Mouse (Mus musculus) heart, embryonic 14.5 days (tissue): Measurements from ENCODE around the gene Fgfr3. TPM values are rescaled to one million over a fixed set of nuclear protein-coding genes. Genes with fewer than 3 reads are reported as not detected.
A peak's percentile ranks its signal among the peaks of the same experiment; 100 is the strongest.

ENCODE experiments used
- ATAC-seq: fragments of 200-750 bp; cut with Nextera tagmentation; 2 replicates; pipeline ENCODE4 v1.8.0; 2017; ENCODE audit warnings: low read depth, moderate TSS enrichment; ENCODE audit not compliant: insufficient number of reproducible peaks, insufficient read depth, low FRiP score
- H3K27ac ChIP-seq, 2 experiments: fragments of 200-500 bp in 1 of 2; fragments of 300-500 bp in 1 of 2; sonication (generic) in 1 of 2; replicated peaks in 1 of 2; 2 replicates each; pipeline ENCODE4 v1.5.1; 2012 to 2014; ENCODE audit warnings: low read depth in 2 of 2, low read length in 2 of 2, control low read depth in 1 of 2, mild to moderate bottlenecking in 1 of 2, mixed read lengths in 1 of 2; ENCODE audit not compliant: control insufficient read depth in 1 of 2, insufficient read depth in 1 of 2
- H3K27me3 ChIP-seq: fragments of 300-500 bp; sonication (generic); 2 replicates; pipeline ENCODE4 v1.6.1; 2014; ENCODE audit warnings: mild to moderate bottlenecking, low read length, control low read depth; ENCODE audit not compliant: control insufficient read depth, insufficient read depth
- H3K36me3 ChIP-seq: fragments of 300-500 bp; sonication (generic); 2 replicates; pipeline ENCODE4 v1.6.1; 2014; ENCODE audit warnings: mild to moderate bottlenecking, control low read depth, low read length, mixed read lengths; ENCODE audit not compliant: control insufficient read depth, insufficient read depth
- H3K4me1 ChIP-seq, 2 experiments: fragments of 200-500 bp in 1 of 2; fragments of 300-500 bp in 1 of 2; sonication (generic) in 1 of 2; 2 replicates each; pipeline ENCODE4 v1.6.1; 2012 to 2014; ENCODE audit warnings: low read length in 2 of 2, control low read depth in 1 of 2, mixed read lengths in 1 of 2; ENCODE audit not compliant: control insufficient read depth in 2 of 2, insufficient read depth in 2 of 2
- H3K4me2 ChIP-seq: fragments of 300-500 bp; sonication (generic); 2 replicates; pipeline ENCODE4 v1.6.1; 2014; ENCODE audit warnings: mild to moderate bottlenecking, low read length
- H3K4me3 ChIP-seq, 2 experiments: fragments of 200-500 bp in 1 of 2; fragments of 300-500 bp in 1 of 2; sonication (generic) in 1 of 2; 2 replicates each; pipeline ENCODE4 v1.5.1; 2012 to 2014; ENCODE audit warnings: low read length in 2 of 2, mild to moderate bottlenecking in 2 of 2, control low read depth in 1 of 2, low read depth in 1 of 2, moderate library complexity in 1 of 2; ENCODE audit not compliant: control insufficient read depth in 1 of 2, insufficient read depth in 1 of 2
- H3K9ac ChIP-seq: fragments of 300-500 bp; sonication (generic); 2 replicates; pipeline ENCODE4 v1.6.1; 2014; ENCODE audit warnings: mild to moderate bottlenecking, low read length
- H3K9me3 ChIP-seq: fragments of 300-500 bp; sonication (generic); 2 replicates; pipeline ENCODE4 v1.6.1; 2016; ENCODE audit warnings: low read length, control low read depth; ENCODE audit not compliant: control insufficient read depth
- WGBS: fragments of 180-500 bp; shearing (Covaris S2); extraction: QIAGEN DNeasy Blood & Tissue Kit; methylation state at CpG from one replicate; pipeline ENCODE4 v1.1.7; 2014; 5-methylcytosine and 5-hydroxymethylcytosine counted together
- polyA plus RNA-seq: library from polyadenylated mRNA; unstranded; fragments of >200 nt; fragmentation: Nextera tagmentation; extraction: Ambion mirVana; gene quantifications from 2 replicates; pipeline ENCODE4 v1.2.1, GENCODE M21; 2014

Gene Fgfr3
- polyA plus RNA-seq, 1 experiment from 2014 or later = 3.1 TPM

DNA sequence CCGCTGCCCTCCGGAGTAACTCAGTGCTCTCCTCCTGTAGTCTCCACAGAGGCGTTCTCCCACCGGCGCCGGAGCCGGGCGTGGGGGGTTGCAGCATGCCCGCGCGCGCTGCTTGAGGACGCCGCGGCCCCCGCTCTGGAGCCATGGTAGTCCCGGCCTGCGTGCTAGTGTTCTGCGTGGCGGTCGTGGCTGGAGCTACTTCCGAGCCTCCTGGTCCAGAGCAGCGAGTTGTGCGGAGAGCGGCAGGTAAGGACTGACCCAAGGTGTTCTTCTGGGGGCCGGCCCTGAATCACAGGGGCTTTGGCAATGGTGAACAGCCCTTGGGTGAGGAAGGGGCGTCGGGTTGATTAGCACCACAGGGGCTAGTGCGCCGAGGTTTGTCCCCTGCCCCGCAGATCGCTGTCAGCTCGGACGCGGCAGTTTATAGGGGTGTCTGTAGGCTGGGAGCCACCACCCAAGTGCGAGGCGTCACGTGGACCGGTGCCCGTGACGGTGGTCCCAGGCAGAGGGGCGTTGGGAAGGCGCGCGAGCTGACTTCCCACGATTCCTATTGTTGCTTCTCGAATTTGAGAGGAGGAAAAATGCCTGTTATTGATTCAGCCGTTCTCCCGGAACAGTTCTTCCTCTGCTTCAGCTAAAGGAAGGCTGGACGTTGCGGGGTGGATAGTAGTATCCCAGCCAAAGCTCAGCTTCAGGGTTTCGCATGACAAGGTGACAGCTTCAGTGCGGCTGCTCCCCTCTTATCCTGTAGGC lies 968 bp downstream of the Fgfr3 start:
- no peak for ATAC-seq
- WGBS = under 1% methylated on average over 53 of the region's 53 CpGs
- Histone ChIP-seq H3K9ac (peak overlapping the region; percentile 75), H3K4me1 (peaks cover 14 to 34% of the 10 kb centered on the region in 2 experiments), H3K4me2 (peak overlapping the region; percentile 97), H3K27me3 (peaks cover 22% of the 10 kb centered on the region), H3K9me3 (no peaks in the 10 kb centered on the region), H3K4me3 (peak overlapping the region; percentile 63 to 64), H3K36me3 (no peaks in the 10 kb centered on the region), H3K27ac (no peak overlapping the region)

DNA sequence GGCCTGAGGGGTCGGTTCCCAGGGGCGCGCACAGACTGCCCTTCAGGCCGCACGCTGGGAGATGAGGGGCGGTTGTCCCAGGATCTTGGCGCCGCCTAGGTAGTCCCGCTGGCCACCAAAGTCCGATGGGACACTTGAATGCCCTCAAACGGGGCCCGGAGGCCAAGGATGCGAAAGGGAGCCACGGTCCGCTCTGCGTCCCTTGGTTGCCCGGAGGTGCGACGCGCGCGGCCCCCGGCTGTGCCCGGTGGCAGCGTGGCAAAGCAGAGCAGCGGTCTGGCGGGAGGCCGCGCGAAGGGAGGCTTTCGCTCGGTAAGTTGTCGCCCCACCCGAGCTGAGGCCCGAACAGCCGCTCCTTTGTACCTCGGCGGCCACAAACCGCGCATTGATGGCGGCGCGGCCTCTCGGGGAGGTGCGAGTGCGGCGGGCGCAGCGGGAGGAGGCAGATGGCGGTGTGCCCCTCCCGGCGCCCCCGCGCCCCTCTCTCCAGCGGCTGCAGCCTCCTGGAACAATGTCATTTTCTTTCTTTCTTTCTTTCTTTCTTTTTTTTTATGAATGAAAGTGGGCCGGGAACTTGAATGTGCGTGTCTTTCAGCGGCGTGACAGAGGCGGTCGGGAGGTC lies 1.7 kb downstream of the Fgfr3 start:
- Histone ChIP-seq H3K36me3 (no peaks in the 10 kb centered on the region), H3K4me2 (peak overlapping the region; percentile 97), H3K4me1 (peaks cover 13 to 34% of the 10 kb centered on the region in 2 experiments), H3K9me3 (no peaks in the 10 kb centered on the region), H3K27me3 (peaks cover 22% of the 10 kb centered on the region), H3K27ac (no peak overlapping the region), H3K9ac (peak overlapping the region; percentile 75), H3K4me3 (peak overlapping the region; percentile 63 to 64)
- ATAC-seq = no peak
- WGBS = under 1% methylated on average over 60 of the region's 61 CpGs

DNA sequence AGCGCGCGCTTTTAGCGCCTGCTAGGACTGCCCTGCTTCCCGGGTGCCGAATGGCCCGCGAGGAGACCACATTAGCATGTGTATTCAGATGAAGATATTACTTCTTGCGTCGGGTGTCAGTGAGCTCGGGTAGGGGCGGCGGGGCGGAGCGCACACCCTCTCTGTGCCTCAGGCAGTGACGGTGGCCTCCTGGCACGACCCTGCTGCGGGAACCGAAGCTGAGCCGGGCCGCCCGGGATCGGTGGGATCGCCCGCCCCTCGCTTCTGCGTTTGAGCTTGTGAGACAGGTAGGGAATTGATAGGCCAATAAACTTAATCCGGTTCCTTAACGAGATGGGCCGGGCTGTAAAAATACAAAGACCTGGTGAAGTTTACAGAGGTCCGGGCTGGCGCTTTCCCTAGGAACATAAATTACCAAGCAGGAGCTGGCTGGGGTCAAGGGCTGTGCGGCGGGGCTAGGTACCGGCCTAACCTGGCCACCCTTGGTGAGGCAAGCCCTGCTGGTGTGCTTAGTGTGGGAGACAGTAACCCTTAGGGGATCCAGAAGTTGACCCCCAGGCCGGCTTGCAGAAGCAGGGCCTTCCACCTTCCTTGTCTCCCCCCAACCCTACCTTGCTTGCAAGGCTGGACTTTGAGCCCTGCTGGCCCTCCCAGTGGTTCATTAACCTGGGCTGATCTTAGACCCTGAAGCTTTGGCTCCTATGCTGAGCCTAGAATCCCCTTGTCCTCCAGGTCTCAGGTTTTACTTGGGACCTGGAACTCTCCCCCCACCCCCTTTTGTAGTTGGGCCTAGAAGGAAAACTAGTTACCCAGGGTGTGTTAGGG lies 2.4 kb downstream of the Fgfr3 start:
- peak overlapping the region; percentile 97 for H3K4me2 ChIP-seq
- no peak for ATAC-seq
- no peak overlapping the region for H3K27ac ChIP-seq
- peaks cover 7 to 29% of the 10 kb centered on the region in 2 experiments; a peak in 3 of 4 replicates for H3K4me1 ChIP-seq
- H3K9ac ChIP-seq = peak overlapping the region; percentile 75
- peak overlapping the region; percentile 63 to 64 for H3K4me3 ChIP-seq
- WGBS = 17% methylated on average over 36 of the region's 36 CpGs
- peaks cover 22% of the 10 kb centered on the region for H3K27me3 ChIP-seq
- H3K36me3 ChIP-seq = no peaks in the 10 kb centered on the region
- H3K9me3 ChIP-seq = no peaks in the 10 kb centered on the region

DNA sequence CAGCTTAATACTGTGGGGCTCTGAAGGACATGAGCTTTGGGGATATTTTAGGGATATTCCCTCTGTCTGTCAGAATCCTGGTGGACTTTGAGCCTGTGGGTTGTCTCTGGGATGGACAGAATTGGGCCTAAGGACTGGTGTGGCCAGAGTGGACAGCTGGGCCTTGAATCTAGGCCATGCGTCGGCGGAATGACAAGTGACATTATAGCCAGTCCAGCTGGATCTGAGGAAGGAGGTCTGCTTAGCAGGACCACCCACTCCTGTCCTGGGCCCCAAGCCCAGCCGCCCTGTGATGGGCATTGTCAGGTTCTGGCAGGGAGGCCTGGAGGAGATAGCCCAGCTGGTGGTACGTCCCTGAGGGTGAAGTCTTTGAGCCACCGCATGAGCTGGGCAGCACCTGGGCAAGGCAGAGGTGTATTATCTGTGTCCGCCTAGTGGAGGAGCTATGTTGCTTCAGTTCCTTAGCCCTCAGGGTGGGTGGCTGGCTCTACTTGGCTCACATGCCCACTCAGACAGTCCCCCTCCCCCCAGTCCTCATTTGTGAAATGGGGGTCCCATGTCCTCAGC lies 4.7 kb downstream of the Fgfr3 start:
- H3K4me3 ChIP-seq = no peak overlapping the region
- H3K9me3 ChIP-seq = no peaks in the 10 kb centered on the region
- H3K36me3 ChIP-seq = no peaks in the 10 kb centered on the region
- H3K4me2 ChIP-seq = no peak overlapping the region
- H3K27me3 ChIP-seq = peaks cover 22% of the 10 kb centered on the region
- WGBS = 83% methylated on average over 7 of the region's 7 CpGs
- H3K4me1 ChIP-seq = peaks cover 0 to 17% of the 10 kb centered on the region in 2 experiments; a peak in 2 of 4 replicates
- no peak overlapping the region for H3K9ac ChIP-seq
- ATAC-seq = no peak
- no peak overlapping the region for H3K27ac ChIP-seq

- Histone ChIP-seq H3K36me3 (no peaks in the 10 kb centered on the region), H3K27me3 (peaks cover 22% of the 10 kb centered on the region), H3K4me1 (peaks cover 0 to 14% of the 10 kb centered on the region in 2 experiments; a peak in 2 of 4 replicates), H3K4me2 (no peak overlapping the region), H3K9ac (no peak overlapping the region), H3K4me3 (no peak overlapping the region), H3K27ac (no peak overlapping the region), H3K9me3 (no peaks in the 10 kb centered on the region)
- WGBS = 65% methylated on average over 1 of the region's 1 CpGs
- ATAC-seq = no peak
Observed at GRCm38 (mm10) chr5:33726891-33727290, 5.4 kb downstream of the Fgfr3 start.

DNA sequence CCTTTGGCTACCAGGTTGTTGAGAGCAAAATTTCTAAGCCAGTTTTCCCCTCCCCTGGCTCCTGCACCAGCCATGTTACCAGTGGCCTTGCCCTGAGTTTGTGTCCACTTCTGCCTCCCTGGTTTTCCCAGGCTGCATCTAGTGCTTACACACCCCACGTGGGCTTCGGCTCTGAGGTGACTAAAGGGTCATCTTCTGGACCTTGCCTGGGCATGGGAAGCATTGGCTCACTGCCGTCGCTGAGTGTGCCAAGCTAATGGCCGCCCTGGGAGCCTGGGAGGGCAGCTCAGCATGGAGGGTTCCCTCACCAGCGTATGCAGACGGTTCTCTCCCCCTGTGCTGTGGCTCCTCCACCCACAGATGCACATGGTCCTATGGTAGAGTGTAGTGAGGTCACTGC lies 7.4 kb downstream of the Fgfr3 start:
- ATAC-seq = no peak
- Histone ChIP-seq H3K9ac (no peak overlapping the region), H3K36me3 (peaks cover 3% of the 10 kb centered on the region; the same call in 1 of the 2 replicates), H3K27me3 (peaks cover 9% of the 10 kb centered on the region), H3K4me1 (no peaks in the 10 kb centered on the region), H3K4me3 (no peak overlapping the region), H3K27ac (no peak overlapping the region), H3K9me3 (no peaks in the 10 kb centered on the region), H3K4me2 (no peak overlapping the region)
- 83% methylated on average over 7 of the region's 7 CpGs for WGBS

DNA sequence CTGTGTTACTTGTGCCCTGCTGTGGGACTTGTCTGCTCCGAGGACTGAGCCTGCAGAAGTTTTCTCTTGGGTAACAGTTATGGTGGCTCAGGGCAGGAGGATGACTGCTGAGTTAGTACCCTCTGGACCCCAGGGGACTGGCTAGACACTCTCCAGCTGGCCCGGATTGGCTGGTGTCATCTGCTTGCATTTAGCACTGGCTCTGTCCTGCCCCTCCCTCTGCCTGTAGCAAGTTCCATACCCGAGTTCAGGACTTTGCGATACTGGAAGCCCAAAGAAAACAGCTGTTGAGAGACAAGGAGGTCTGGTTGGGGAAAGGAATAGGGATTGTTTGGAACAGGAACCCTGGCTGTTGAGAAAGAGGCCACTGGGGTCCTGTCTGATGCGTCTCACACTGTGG lies 9.0 kb downstream of the Fgfr3 start:
- peaks cover 3% of the 10 kb centered on the region; the same call in 1 of the 2 replicates for H3K36me3 ChIP-seq

More for the DNA sequence above, 9.0 kb downstream of the Fgfr3 start:
- H3K27ac ChIP-seq = no peak overlapping the region
- H3K4me1 ChIP-seq = no peaks in the 10 kb centered on the region
- H3K4me2 ChIP-seq = no peak overlapping the region
- 63% methylated on average over 5 of the region's 5 CpGs for WGBS
- no peak overlapping the region for H3K4me3 ChIP-seq
- H3K9ac ChIP-seq = no peak overlapping the region
- H3K9me3 ChIP-seq = no peaks in the 10 kb centered on the region
- no peaks in the 10 kb centered on the region for H3K27me3 ChIP-seq
- no peak for ATAC-seq
